Mouse (Mus musculus) erythroblast, embryonic 14.5 days (primary cell): ENCODE measurements around the gene Hdac1.

ENCODE experiments used
- GATA1 ChIP-seq: IDR thresholded peaks from 2 replicates; pipeline ENCODE4 v1.6.1; 2012; ENCODE audit warnings: low read length, inconsistent platforms, mixed read lengths
- TAL1 ChIP-seq: IDR thresholded peaks from 3 replicates; pipeline ENCODE4 v1.6.1; 2012; ENCODE audit warnings: low read length, inconsistent platforms, mixed read lengths

DNA sequence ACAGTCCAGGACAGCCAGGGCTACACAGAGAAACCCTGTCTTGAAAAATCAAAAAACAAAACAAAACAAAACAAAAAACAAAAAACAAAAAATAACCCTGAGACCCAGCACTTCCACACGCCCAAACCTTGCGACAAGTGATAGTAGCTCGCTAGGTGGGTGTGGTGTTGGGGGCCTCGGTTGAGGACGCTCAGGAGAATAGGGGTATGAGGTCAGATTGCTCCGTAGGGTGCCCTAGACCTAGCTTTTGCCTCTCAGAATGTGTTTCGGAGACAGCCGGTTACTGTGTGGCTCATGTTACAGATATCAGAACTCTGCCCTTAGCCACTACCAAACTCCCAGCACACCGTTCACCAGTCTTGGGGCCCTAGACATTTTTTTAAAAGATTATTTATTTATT lies 43.3 kb upstream of the Hdac1 start:
- TF ChIP-seq GATA1 (no peak), TAL1 (no peak)
